ENCODE assay signal across 24 mouse cellular contexts in genomic region chr3:138763941-138764340, GRCm38 (mm10). TPM values are rescaled to one million over a fixed set of nuclear protein-coding genes. Genes with fewer than 3 reads are reported as not detected.
DNase-seq lines count a peak whose midpoint lies in the region; ATAC-seq and TF ChIP-seq lines count a peak whose summit lies in the region.
"Had no signal": no experiment of that assay in that cellular context is flagged by ENCODE, and none has a peak within 500 bp of the region (broad histone marks: within the 10 kb centered on the region; RNA-seq: fewer than 3 reads in every experiment).

No protein-coding gene starts in this region.

- TF ChIP-seq CTCF in kidney, adult 2 months (conservative IDR thresholded peaks at IDR 0.05; ENCODE audit: insufficient read depth, insufficient read length, low read depth, low read length) = no peak

- 0 out of 2 replicates have a peak overlapping the region, but pooled peaks have one; percentile 19 for H3K27ac ChIP-seq in kidney, adult 2 months (ENCODE audit: insufficient read depth, low read depth, low read length)
- H3K27ac ChIP-seq in kidney, embryonic 14.5 days (ENCODE audit: low read depth, low read length) = no peak overlapping the region
- H3K27ac ChIP-seq: embryonic facial prominence, embryonic 10.5 days; embryonic facial prominence, embryonic 12.5 days; forebrain, embryonic 13.5 days; forebrain, embryonic 15.5 days had no signal

- no peaks in the 10 kb centered on the region for H3K36me3 ChIP-seq in kidney, adult 2 months (ENCODE audit: control insufficient read depth, insufficient read depth, low read length)
- no peaks in the 10 kb centered on the region for H3K36me3 ChIP-seq in kidney, embryonic 14.5 days (ENCODE audit: control insufficient read depth, insufficient read depth, low read length)
- H3K36me3 ChIP-seq: embryonic facial prominence, embryonic 12.5 days; forebrain, embryonic 15.5 days; G1E had no signal

- H3K4me3 ChIP-seq in kidney, adult 2 months (ENCODE audit: insufficient read depth, low read depth, low read length) = no peak overlapping the region
- H3K4me3 ChIP-seq in kidney, embryonic 14.5 days (ENCODE audit: low read length) = no peak overlapping the region
- H3K4me3 ChIP-seq: embryonic facial prominence, embryonic 10.5 days; embryonic facial prominence, embryonic 12.5 days; forebrain, embryonic 13.5 days; forebrain, embryonic 15.5 days had no signal

- H3K9ac ChIP-seq in kidney, embryonic 14.5 days (ENCODE audit: low read depth, low read length) = no peak overlapping the region
- H3K9ac ChIP-seq: embryonic facial prominence, embryonic 12.5 days; forebrain, embryonic 13.5 days; forebrain, embryonic 15.5 days had no signal

- peak; percentile 31 for DNase-seq in cerebellum, adult 9-11 months
- DNase-seq in cerebellum, postnatal 4 days (ENCODE audit: low spot score in 2 of 2) = no peak
- peak; percentile 70 for DNase-seq in kidney, adult 2 months
- DNase-seq in kidney, postnatal 10 days = no peak
- peak; percentile 61 for DNase-seq in kidney, adult 9 months
- DNase-seq: adrenal gland, adult 8-10 months; adrenal gland, postnatal 14 days; adrenal gland, postnatal 36 days; B cell, adult 2 months; cerebellum, adult 11-12 months; cerebellum, adult 9-10 months; cerebellum, postnatal 14 days; cerebellum, postnatal 36 days had no signal

- no peak overlapping the region for H3K4me2 ChIP-seq in kidney, embryonic 14.5 days (replicated peaks; ENCODE audit: low read depth, low read length)
- H3K4me2 ChIP-seq: embryonic facial prominence, embryonic 12.5 days; forebrain, embryonic 13.5 days; forebrain, embryonic 15.5 days had no signal

- no peak for TF ChIP-seq POLR2A in kidney, adult 2 months (IDR thresholded peaks at IDR 0.05; ENCODE audit: low read depth, low read length)

- 69% methylated on average over 9 of the region's 9 CpGs for WGBS in kidney, adult 2 months
- WGBS in kidney, embryonic 14.5 days = 88% methylated on average over 9 of the region's 9 CpGs

- H3K4me1 ChIP-seq in kidney, adult 2 months (ENCODE audit: control insufficient read depth, insufficient read depth, low read length) = peaks cover 24% of the 10 kb centered on the region
- peaks cover 3% of the 10 kb centered on the region; the same call in 1 of the 2 replicates for H3K4me1 ChIP-seq in kidney, embryonic 14.5 days (ENCODE audit: control insufficient read depth, insufficient read depth, low read length)

- H3K27me3 ChIP-seq in kidney, adult 2 months (replicated peaks; ENCODE audit: control insufficient read depth, insufficient read depth, low read length) = no peaks in the 10 kb centered on the region
- H3K27me3 ChIP-seq in kidney, embryonic 14.5 days (ENCODE audit: control insufficient read depth, insufficient read depth, low read length) = no peaks in the 10 kb centered on the region
- H3K27me3 ChIP-seq: CH12.LX; embryonic facial prominence, embryonic 12.5 days; forebrain, embryonic 13.5 days; forebrain, embryonic 15.5 days; Patski had no signal

- ATAC-seq in kidney, embryonic 14.5 days (ENCODE audit: low FRiP score, low TSS enrichment) = no peak
- peak; percentile 17; the same call in 1 of the 2 replicates for ATAC-seq in megakaryocyte, adult 5-6 weeks (ENCODE audit: poor library complexity, severe bottlenecking)
- ATAC-seq: activated CD4-positive, CD25-positive, alpha-beta regulatory T cell, adult 4 months; CD4-positive, CD25-positive, alpha-beta regulatory T cell, adult 4 months; forebrain, embryonic 13.5 days; forebrain, embryonic 15.5 days had no signal

- H3K9me3 ChIP-seq in kidney, embryonic 14.5 days (ENCODE audit: control insufficient read depth, low read length) = no peaks in the 10 kb centered on the region
- H3K9me3 ChIP-seq: embryonic facial prominence, embryonic 10.5 days; embryonic facial prominence, embryonic 12.5 days; forebrain, embryonic 13.5 days; forebrain, embryonic 15.5 days; G1E had no signal

RNA-seq across cellular contexts. Expression of gene Tspan5, which starts 21.9 kb away (rescaled TPM):
- polyA plus RNA-seq in kidney, adult 2 months (2012; rRNA removed) = 19.8 and 23.8 TPM in 2 replicates
- polyA plus RNA-seq in kidney, embryonic 14.5 days (2014; fragmentation: Nextera tagmentation; extraction: Ambion mirVana) = 18.0 and 28.8 TPM in 2 replicates
- total RNA-seq in megakaryocyte, adult 5-6 weeks (2015) = 24.4 TPM in 2 replicates
- total RNA-seq in megakaryocyte, adult 5-6 weeks (2017) = 30.8 and 39.0 TPM in 2 replicates
- polyA plus RNA-seq: G1E had no signal

Comparison
In these comparisons a context has a peak if more than half of its experiments do, and no peak if none do; other contexts are left out.
1. DNase-seq: peak in cerebellum, adult 9-11 months (single experiment), kidney, adult 2 months (single experiment) and kidney, adult 9 months (single experiment); none in cerebellum, postnatal 4 days (0 of 2) and kidney, postnatal 10 days (single experiment).